ENCODE assay signal across 13 mouse cellular contexts in genomic region chr5:83990679-83991498, GRCm38 (mm10).
"Had no signal": no experiment of that assay in that cellular context is flagged by ENCODE, and none has a peak within 500 bp of the region (broad histone marks: within the 10 kb centered on the region; RNA-seq: fewer than 3 reads in every experiment).

No protein-coding gene starts in this region.

- H3K4me3 ChIP-seq: left cerebral cortex, adult 2 months; limb, embryonic 15.5 days; liver, embryonic 12.5 days; myocyte; neural tube, embryonic 15.5 days had no signal

- H3K9me3 ChIP-seq: limb, embryonic 15.5 days; liver, embryonic 12.5 days; neural tube, embryonic 15.5 days had no signal

- H3K27ac ChIP-seq: left cerebral cortex, adult 2 months; limb, embryonic 15.5 days; liver, embryonic 12.5 days; neural tube, embryonic 15.5 days had no signal

- H3K9ac ChIP-seq: limb, embryonic 15.5 days; liver, embryonic 12.5 days; lung, embryonic 14.5 days; neural tube, embryonic 15.5 days had no signal

- H3K36me3 ChIP-seq: limb, embryonic 15.5 days; liver, embryonic 12.5 days; neural tube, embryonic 15.5 days had no signal

- H3K4me2 ChIP-seq: limb, embryonic 15.5 days; liver, embryonic 12.5 days; lung, embryonic 14.5 days; neural tube, embryonic 15.5 days had no signal

- ATAC-seq: liver, embryonic 12.5 days had no signal

- H3K27me3 ChIP-seq: limb, embryonic 15.5 days; liver, embryonic 12.5 days; neural tube, embryonic 15.5 days had no signal

- H3K4me1 ChIP-seq: limb, embryonic 15.5 days; liver, embryonic 12.5 days had no signal

- DNase-seq: kidney, adult 8-10 months; kidney, postnatal 25 days; lung, embryonic 14.5 days; lung, postnatal 10 days; lung, postnatal 4 days; right cerebral cortex, adult 18-20 months; right cerebral cortex, postnatal 25 days; thymus, postnatal 4 days had no signal
